Mouse (Mus musculus): ENCODE results near the gene Kirrel. TPM values are rescaled to one million over a fixed set of nuclear protein-coding genes. Genes with fewer than 3 reads are reported as not detected.

Kirrel gene
- 17.3 and 17.7 TPM in 2 replicates for polyA plus RNA-seq (2016; fragmentation: Nextera tagmentation; extraction: Ambion mirVana)

DNA sequence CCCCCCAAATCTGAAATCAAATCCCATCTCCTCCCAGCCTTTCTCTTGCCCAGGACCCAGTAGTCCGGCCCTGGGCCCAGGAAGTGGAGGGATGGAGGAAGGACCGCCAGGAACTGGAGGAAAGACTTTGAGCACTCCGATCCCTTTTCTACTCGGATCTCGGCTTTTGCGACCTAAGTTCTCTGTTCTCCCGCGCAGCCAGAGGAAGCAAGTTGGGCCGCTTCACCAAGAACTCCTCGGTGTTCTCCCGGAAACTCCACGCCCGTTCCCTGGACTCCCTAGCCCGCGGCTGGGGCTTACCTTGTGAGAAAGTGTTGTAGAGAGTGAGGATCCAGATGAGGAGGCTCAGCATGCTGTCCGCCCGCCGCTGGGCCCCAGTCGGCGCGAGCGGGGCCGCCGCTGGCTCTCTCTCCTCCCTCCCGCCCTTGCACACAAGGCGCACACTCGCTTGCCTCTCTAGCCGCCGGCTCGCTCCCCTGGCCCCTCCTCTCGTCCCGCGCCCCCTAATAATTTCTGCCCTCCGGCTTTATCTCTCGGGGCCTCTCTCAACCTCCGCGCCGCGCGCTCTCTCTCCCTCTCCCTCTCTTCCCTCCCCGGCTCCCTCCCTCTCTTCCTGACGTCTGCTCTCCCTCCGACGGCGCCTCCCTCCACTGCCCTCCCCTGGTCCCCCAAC, at the start of gene Kirrel:
Kirrel (minus strand) TSS at position 652 of the 673 bp plus-strand sequence.
- Histone ChIP-seq H3K36me3 (no peaks in the 10 kb centered on the region), H3K4me3 (peak within 1 kb of the TSS; percentile 70), H3K9ac (peak within 1 kb of the TSS; percentile 82), H3K4me2 (replicated peaks) (peak within 1 kb of the TSS; percentile 78), H3K9me3 (replicated peaks) (no peaks in the 10 kb centered on the region), H3K4me1 (peaks cover 46% of the 10 kb centered on the region), H3K27ac (peak within 1 kb of the TSS; percentile 86), H3K27me3 (no peaks in the 10 kb centered on the region)
- ATAC-seq (ENCODE audit: low FRiP score): peak; percentile 89
- WGBS: under 1% methylated on average over 44 of the region's 45 CpGs

DNA sequence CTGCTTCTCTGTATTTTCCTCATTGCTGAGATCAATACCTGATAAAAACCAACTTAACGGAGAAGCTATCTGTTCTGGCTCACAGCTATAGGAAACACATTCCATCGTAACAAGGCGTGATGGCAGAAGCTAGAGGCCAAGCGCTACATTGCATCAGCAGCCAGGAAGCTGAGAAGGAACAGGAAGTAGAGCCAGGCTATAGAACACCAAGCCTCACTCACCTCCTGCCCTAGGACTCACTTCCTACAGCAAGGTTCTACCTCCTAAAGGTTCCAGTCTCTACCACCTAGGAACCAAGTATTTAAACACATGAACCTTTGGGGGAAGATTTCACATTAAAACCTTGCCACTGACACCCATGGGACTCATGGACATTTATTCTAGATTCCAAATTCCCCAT, 49.1 kb upstream of the Kirrel start:
- no peaks in the 10 kb centered on the region for H3K9me3 ChIP-seq (replicated peaks)
- ATAC-seq (ENCODE audit: low FRiP score): no peak
- H3K27ac ChIP-seq: no peak overlapping the region
- no peak overlapping the region for H3K4me2 ChIP-seq (replicated peaks)
- WGBS: 77% methylated on average over 4 of the region's 4 CpGs
- H3K36me3 ChIP-seq: no peaks in the 10 kb centered on the region
- H3K27me3 ChIP-seq: no peaks in the 10 kb centered on the region
- H3K9ac ChIP-seq: no peak overlapping the region
- no peaks in the 10 kb centered on the region for H3K4me1 ChIP-seq
- no peak overlapping the region for H3K4me3 ChIP-seq

DNA sequence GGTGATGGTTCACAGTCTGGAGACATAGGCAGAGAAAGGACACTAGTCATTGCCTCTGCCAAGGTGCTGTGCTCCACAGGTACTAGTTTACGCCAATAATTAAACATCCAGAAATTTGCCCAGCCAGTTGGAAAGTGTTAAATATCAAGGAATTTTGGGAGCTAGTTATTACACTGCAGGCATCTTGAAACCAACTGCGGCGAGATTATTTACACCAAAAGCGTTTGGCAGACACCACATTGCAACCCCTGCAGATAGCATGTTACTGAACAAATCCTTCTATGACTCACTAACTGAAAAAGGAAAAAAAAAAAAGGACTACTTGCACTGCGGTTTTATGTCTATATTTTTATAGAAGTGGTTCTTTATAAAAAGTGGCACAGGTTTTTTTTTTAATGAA, 47.8 kb upstream of the Kirrel start:
- H3K36me3 ChIP-seq: no peaks in the 10 kb centered on the region
- ATAC-seq (ENCODE audit: low FRiP score): no peak
- WGBS: 88% methylated on average over 5 of the region's 5 CpGs
- H3K4me3 ChIP-seq: no peak overlapping the region
- H3K27ac ChIP-seq: no peak overlapping the region
- H3K27me3 ChIP-seq: no peaks in the 10 kb centered on the region
- no peak overlapping the region for H3K9ac ChIP-seq
- H3K9me3 ChIP-seq (replicated peaks): no peaks in the 10 kb centered on the region
- H3K4me1 ChIP-seq: no peaks in the 10 kb centered on the region
- H3K4me2 ChIP-seq (replicated peaks): no peak overlapping the region

DNA sequence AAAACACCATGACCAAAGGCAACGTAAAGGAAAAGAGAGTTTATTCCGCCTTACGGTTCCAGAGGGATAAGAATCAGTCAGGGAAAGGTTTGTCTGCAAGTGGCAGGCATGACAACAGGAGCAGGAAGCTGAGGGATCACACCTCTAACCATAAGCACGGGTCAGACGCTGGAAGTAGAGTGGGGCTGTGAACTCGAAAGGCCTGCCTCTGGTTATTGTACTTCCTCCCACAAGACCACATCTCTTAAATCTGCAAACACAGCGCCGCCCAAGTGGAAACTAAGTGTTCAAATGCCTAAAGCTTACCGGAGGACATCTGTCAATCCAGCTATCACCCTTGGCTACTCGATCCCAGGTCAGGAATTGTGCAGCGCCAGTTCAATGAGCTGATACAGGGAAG, 40.6 kb upstream of the Kirrel start:
- Histone ChIP-seq H3K4me3 (no peak overlapping the region), H3K4me1 (no peaks in the 10 kb centered on the region), H3K36me3 (no peaks in the 10 kb centered on the region), H3K9me3 (replicated peaks) (no peaks in the 10 kb centered on the region), H3K27ac (no peak overlapping the region), H3K9ac (no peak overlapping the region), H3K4me2 (replicated peaks) (no peak overlapping the region), H3K27me3 (no peaks in the 10 kb centered on the region)
- WGBS: 78% methylated on average over 11 of the region's 11 CpGs
- no peak for ATAC-seq (ENCODE audit: low FRiP score)

DNA sequence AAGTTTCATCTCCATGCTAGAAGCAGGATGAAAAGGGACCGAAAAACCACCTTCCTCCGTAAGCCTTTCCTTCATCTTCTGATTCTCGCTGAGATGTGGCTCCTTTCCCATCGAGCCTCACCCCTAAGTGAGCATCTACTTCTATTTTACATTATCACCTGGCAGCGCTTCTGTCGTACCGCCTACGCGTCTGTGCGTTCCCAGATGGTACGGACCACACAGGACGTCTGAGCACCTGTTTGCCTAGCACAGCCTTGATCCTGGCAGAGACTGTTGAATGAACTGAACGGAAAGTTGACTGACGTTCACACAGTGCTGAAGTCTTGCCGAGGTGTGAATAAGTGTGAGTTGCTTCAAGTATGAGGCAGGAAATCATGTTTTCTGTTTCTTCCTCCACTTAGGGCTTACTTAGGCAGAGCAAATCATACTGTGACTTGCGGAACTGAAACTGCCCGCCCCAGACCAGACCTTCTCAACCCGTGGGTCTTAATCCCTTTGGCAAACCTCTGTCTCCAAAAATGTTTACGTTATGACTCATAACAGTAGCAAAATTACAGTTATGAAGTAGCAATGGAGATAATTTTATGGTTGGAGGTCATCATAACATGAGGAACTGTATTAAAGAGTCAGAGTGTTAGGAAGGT, 39.8 kb upstream of the Kirrel start:
- Histone ChIP-seq H3K4me3 (no peak overlapping the region), H3K9ac (no peak overlapping the region), H3K27me3 (no peaks in the 10 kb centered on the region), H3K4me2 (replicated peaks) (no peak overlapping the region), H3K4me1 (no peaks in the 10 kb centered on the region), H3K36me3 (no peaks in the 10 kb centered on the region), H3K9me3 (replicated peaks) (no peaks in the 10 kb centered on the region), H3K27ac (no peak overlapping the region)
- no peak for ATAC-seq (ENCODE audit: low FRiP score)
- whole genome bisulfite sequencing: 89% methylated on average over 19 of the region's 19 CpGs

DNA sequence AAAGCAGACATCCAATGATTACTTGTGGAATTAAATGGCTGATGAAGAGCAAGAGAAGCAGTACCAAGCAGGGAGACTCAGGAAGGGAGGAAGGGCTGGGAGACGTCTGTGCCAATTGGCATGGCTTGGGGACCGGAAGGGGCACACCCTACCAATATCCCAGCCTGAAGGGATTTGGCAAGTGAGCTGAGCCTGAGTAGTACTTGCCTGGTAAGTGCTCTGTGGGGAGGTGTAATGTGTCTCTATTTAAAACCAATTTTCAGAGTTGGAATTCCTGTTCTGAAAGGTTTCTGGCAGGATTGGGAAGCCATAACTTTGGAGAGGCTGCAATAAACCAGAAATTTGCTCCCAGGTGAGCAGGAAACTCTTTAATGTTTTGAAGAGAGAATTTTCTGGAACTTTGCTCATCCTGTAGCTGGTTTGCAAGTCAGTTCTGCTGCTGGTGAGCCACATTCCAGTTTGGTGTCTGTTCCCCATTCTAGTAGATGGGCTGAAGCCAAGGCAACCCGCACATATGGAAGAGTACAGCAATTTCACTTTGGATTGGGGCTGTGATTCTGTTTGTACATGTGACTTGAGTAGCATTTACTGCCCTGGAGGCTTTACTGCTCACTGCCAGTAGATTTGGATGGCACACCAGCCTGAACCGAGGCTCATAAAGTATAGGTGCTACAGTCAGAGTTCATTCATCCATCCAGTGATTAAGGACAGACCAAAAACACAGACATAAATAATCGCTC, 32.0 kb upstream of the Kirrel start:
- H3K27ac ChIP-seq: no peak overlapping the region
- no peak overlapping the region for H3K9ac ChIP-seq
- no peaks in the 10 kb centered on the region for H3K4me1 ChIP-seq
- H3K27me3 ChIP-seq: no peaks in the 10 kb centered on the region
- ATAC-seq (ENCODE audit: low FRiP score): no peak
- no peaks in the 10 kb centered on the region for H3K36me3 ChIP-seq
- no peak overlapping the region for H3K4me2 ChIP-seq (replicated peaks)
- H3K4me3 ChIP-seq: no peak overlapping the region
- H3K9me3 ChIP-seq (replicated peaks): no peaks in the 10 kb centered on the region
- WGBS: 84% methylated on average over 5 of the region's 5 CpGs

DNA sequence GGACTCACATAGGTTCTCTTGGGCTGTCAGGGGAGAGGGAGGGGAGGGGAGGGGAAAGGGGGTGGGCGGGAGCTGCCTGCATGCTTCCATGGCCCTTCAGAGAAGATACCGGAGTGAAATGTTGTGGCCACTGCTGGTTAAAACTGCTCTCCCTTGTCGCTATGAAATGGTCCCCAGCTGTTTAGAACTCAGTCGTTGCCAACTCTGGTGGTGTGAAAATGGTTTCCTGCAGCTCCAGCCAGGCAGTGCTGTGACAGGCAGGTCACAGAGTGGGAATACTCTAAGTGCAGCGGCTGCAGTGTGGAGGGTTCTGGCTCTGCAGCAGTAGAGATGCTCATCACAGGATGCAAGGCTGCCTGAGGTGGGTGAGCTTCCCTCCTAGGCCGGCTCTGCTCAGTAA, 22.1 kb upstream of the Kirrel start:
- H3K9ac ChIP-seq: no peak overlapping the region
- 43% methylated on average over 6 of the region's 6 CpGs for WGBS
- H3K27ac ChIP-seq: no peak overlapping the region
- no peaks in the 10 kb centered on the region for H3K27me3 ChIP-seq
- no peaks in the 10 kb centered on the region for H3K9me3 ChIP-seq (replicated peaks)
- no peak overlapping the region for H3K4me3 ChIP-seq
- H3K4me2 ChIP-seq (replicated peaks): no peak overlapping the region
- H3K4me1 ChIP-seq: no peaks in the 10 kb centered on the region
- ATAC-seq (ENCODE audit: low FRiP score): no peak
- no peaks in the 10 kb centered on the region for H3K36me3 ChIP-seq

DNA sequence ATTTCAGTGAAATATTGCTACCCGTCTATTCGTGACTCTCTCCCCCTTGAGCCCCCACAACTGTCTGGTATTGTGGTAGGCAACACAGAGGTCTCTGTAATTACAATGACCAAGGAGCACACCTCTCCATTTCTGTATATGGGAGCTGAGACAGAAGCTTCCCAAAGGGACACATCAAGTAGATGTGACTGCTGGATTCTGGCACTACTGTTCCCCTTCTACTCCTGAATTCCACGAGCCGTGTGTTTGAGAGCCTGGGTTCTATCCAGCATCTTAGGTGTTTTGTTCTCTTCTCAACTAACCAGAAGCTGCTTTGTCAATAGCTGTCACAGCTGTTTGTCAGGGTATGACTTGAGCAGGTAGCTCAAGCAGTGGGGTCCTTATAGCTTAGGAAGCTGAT, 20.5 kb upstream of the Kirrel start:
- H3K36me3 ChIP-seq: no peaks in the 10 kb centered on the region
- H3K27me3 ChIP-seq: no peaks in the 10 kb centered on the region
- no peak for ATAC-seq (ENCODE audit: low FRiP score)
- H3K4me1 ChIP-seq: no peaks in the 10 kb centered on the region
- no peak overlapping the region for H3K4me3 ChIP-seq
- no peak overlapping the region for H3K4me2 ChIP-seq (replicated peaks)
- H3K27ac ChIP-seq: no peak overlapping the region
- no peak overlapping the region for H3K9ac ChIP-seq
- H3K9me3 ChIP-seq (replicated peaks): no peaks in the 10 kb centered on the region
- 89% methylated on average over 4 of the region's 4 CpGs for whole genome bisulfite sequencing

DNA sequence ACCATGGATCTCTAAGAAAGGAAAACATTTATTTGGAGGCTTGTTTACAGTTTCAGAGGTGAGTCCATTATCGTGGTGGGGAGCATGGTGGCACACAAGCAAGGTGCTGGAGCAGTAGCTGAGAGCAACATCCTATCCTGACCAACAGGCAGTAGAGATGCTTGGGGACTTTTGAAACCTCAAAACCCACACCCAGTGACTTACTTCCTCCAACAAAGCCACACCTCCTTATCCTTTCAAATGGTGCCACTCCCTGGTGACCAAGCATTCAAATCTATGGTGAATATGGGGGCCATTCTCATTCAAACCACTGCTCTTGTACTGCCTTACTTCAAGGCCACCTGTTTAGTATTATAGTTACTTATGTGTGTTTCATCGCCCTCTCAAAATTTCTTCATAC, 20.0 kb upstream of the Kirrel start:
- Histone ChIP-seq H3K9me3 (replicated peaks) (no peaks in the 10 kb centered on the region), H3K4me3 (no peak overlapping the region), H3K27ac (no peak overlapping the region), H3K9ac (no peak overlapping the region), H3K4me1 (no peaks in the 10 kb centered on the region), H3K4me2 (replicated peaks) (no peak overlapping the region), H3K27me3 (no peaks in the 10 kb centered on the region), H3K36me3 (no peaks in the 10 kb centered on the region)
- ATAC-seq (ENCODE audit: low FRiP score): no peak
- 90% methylated on average over 2 of the region's 2 CpGs for WGBS

DNA sequence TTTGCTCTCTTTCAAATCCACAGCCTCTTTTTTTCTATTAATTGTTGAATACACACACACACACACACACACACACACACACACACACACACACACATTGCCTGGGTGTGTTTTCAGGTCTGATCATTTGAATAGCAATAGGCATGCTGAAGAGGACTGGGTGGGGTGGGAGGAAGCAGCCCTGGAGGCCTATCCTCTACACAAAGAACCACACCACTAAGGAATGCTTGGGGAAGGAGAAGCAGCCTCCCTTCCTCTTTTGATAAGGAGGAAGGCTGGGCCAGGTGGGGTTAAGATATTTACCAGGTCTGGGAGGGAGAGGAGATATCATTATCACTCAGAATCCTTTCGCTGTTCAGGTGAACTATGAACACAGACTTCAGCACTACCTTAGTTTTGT, 19.2 kb upstream of the Kirrel start:
- Histone ChIP-seq H3K27me3 (no peaks in the 10 kb centered on the region), H3K9ac (no peak overlapping the region), H3K4me3 (no peak overlapping the region), H3K4me1 (no peaks in the 10 kb centered on the region), H3K4me2 (replicated peaks) (no peak overlapping the region), H3K36me3 (no peaks in the 10 kb centered on the region), H3K9me3 (replicated peaks) (no peaks in the 10 kb centered on the region), H3K27ac (no peak overlapping the region)
- ATAC-seq (ENCODE audit: low FRiP score): no peak
- WGBS: 46% methylated on average over 1 of the region's 1 CpGs

DNA sequence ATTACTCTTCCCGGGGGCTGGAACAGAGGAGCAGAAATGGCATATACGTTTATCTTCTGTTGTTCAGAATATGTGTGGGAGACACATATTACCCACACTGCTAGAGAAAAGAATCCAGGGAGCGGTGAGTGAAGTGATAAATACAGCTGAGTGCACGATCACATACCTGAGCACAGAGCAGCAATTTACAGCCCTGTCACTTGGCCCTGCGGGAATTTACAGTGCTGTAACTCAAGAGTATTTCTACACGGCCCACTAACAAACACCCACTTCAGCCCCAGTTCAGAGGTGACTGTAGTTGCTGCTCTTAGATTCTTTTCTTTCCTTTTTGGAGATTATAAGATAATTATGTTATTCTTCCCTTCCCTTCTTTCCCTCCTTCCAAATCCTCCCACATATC, 18.8 kb upstream of the Kirrel start:
- Histone ChIP-seq H3K4me1 (no peaks in the 10 kb centered on the region), H3K9me3 (replicated peaks) (no peaks in the 10 kb centered on the region), H3K27me3 (no peaks in the 10 kb centered on the region), H3K36me3 (no peaks in the 10 kb centered on the region), H3K4me3 (no peak overlapping the region), H3K27ac (no peak overlapping the region), H3K9ac (no peak overlapping the region), H3K4me2 (replicated peaks) (no peak overlapping the region)
- 63% methylated on average over 6 of the region's 6 CpGs for WGBS
- ATAC-seq (ENCODE audit: low FRiP score): no peak

DNA sequence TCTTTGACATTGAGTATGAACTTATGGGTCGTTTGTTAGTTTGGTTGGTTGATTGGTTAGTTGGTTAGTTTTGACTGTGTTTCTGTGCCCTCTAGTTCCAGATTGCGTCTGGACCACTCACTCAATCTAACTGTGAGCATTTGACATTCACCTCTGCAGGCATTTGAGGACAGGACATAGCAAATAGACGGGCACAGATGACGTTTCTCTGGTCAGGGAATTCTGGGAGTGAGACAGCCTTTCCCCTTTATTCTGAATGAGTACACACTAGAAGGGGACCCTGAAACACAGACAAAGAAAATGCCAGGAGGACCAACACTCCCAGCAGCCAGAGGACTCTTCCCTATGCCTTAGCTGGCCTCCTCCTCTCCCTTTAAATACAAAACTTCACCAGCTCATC, 2.1 kb upstream of the Kirrel start:
- Histone ChIP-seq H3K27me3 (no peaks in the 10 kb centered on the region), H3K4me1 (peaks cover 23% of the 10 kb centered on the region), H3K36me3 (no peaks in the 10 kb centered on the region), H3K4me3 (no peak overlapping the region), H3K4me2 (replicated peaks) (no peak overlapping the region), H3K27ac (no peak overlapping the region), H3K9me3 (replicated peaks) (no peaks in the 10 kb centered on the region), H3K9ac (no peak overlapping the region)
- ATAC-seq (ENCODE audit: low FRiP score): no peak
- 83% methylated on average over 4 of the region's 4 CpGs for WGBS
